Mouse (Mus musculus): Measurements from ENCODE around the gene Fam83c. TPM values are rescaled to one million over a fixed set of nuclear protein-coding genes. Genes with fewer than 3 reads are reported as not detected.
A peak's percentile ranks its signal among the peaks of the same experiment; 100 is the strongest.

The Fam83c gene
- polyA plus RNA-seq, 2 experiments = 0.09 TPM; not detected in 1

- Histone ChIP-seq H3K4me1 (replicated peaks; ENCODE audit: control insufficient read depth in 2 of 2, insufficient read depth in 2 of 2, low read length in 1 of 2) (0 out of 4 replicates have a peak, but pooled peaks cover 0 to 2% of the 10 kb centered on the region in 2 experiments), H3K27me3 (ENCODE audit: control insufficient read depth, insufficient read depth, low read length) (no peaks in the 10 kb centered on the region), H3K27ac (no peak overlapping the region), H3K9me3 (ENCODE audit: control insufficient read depth, low read length) (no peaks in the 10 kb centered on the region), H3K4me3 (ENCODE audit: insufficient read depth in 1 of 2, low read depth in 2 of 2, low read length in 2 of 2) (no peak overlapping the region), H3K9ac (replicated peaks) (no peak overlapping the region), H3K4me2 (ENCODE audit: low read depth) (no peak overlapping the region), H3K36me3 (replicated peaks; ENCODE audit: control insufficient read depth, insufficient read depth, low read depth) (no peaks in the 10 kb centered on the region)
- WGBS (ENCODE audit: insufficient replicate concordance) = 80% methylated on average over 6 of the region's 6 CpGs
- DNase-seq (ENCODE audit: low read depth in 3 of 3, low spot score in 3 of 3) (no peak), ATAC-seq (ENCODE audit: insufficient read depth) (no peak)
- TF ChIP-seq CTCF (IDR thresholded peaks at IDR 0.05; ENCODE audit: low read depth) = no peak
Observed at GRCm38 (mm10) chr2:155861581-155861980, 26.9 kb upstream of the Fam83c start.

GRCm38 (mm10) chr2:155860102-155860501 is 25.4 kb upstream of the Fam83c start:
- Histone ChIP-seq H3K4me3 (ENCODE audit: insufficient read depth in 1 of 2, low read depth in 2 of 2, low read length in 2 of 2) (no peak overlapping the region), H3K27me3 (ENCODE audit: control insufficient read depth, insufficient read depth, low read length) (no peaks in the 10 kb centered on the region), H3K27ac (no peak overlapping the region), H3K9ac (replicated peaks) (no peak overlapping the region), H3K9me3 (ENCODE audit: control insufficient read depth, low read length) (no peaks in the 10 kb centered on the region), H3K36me3 (replicated peaks; ENCODE audit: control insufficient read depth, insufficient read depth, low read depth) (no peaks in the 10 kb centered on the region), H3K4me1 (replicated peaks; ENCODE audit: control insufficient read depth in 2 of 2, insufficient read depth in 2 of 2, low read length in 1 of 2) (0 out of 4 replicates have a peak, but pooled peaks cover 0 to 2% of the 10 kb centered on the region in 2 experiments), H3K4me2 (ENCODE audit: low read depth) (no peak overlapping the region)
- TF ChIP-seq EP300 (IDR thresholded peaks at IDR 0.05; ENCODE audit: low read depth) (no peak), CTCF (IDR thresholded peaks at IDR 0.05; ENCODE audit: low read depth) (no peak)
- 72% methylated on average over 7 of the region's 7 CpGs for WGBS (ENCODE audit: insufficient replicate concordance)
- DNase-seq (ENCODE audit: low read depth in 3 of 3, low spot score in 3 of 3) (no peak), ATAC-seq (ENCODE audit: insufficient read depth) (no peak)

DNA sequence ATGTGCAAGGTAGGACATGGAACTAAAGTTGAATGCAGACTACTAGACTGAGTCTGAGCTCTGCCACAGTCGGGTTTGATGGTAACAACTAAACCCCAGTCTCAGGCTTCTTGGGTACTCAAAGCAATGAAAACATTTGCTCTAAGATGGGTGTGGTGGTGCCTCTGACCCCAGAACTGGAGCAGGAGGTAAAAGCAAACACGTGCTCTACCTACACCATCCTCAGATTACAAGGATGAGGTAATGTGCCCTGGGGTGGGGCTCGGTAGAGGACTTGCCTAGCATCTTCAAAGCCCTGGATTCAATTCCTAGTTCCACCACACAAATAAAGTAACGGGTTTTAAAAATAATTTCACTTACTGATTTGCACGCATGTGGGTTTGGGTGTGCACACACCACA is 17.9 kb upstream of the Fam83c start:
- H3K36me3 ChIP-seq (replicated peaks; ENCODE audit: control insufficient read depth, insufficient read depth, low read depth) = peaks cover 5% of the 10 kb centered on the region

GRCm38 (mm10) chr2:155850120-155850519 is 15.5 kb upstream of the Fam83c start:
- 77% methylated on average over 7 of the region's 7 CpGs for WGBS (ENCODE audit: insufficient replicate concordance)
- H3K27me3 ChIP-seq (ENCODE audit: control insufficient read depth, insufficient read depth, low read length) = no peaks in the 10 kb centered on the region
- TF ChIP-seq CTCF (IDR thresholded peaks at IDR 0.05; ENCODE audit: low read depth) = no peak
- TF ChIP-seq EP300 (IDR thresholded peaks at IDR 0.05; ENCODE audit: low read depth) = no peak
- no peak overlapping the region for H3K4me2 ChIP-seq (ENCODE audit: low read depth)
- ATAC-seq (ENCODE audit: insufficient read depth) (no peak), DNase-seq (ENCODE audit: low read depth in 3 of 3, low spot score in 3 of 3) (no peak)
- no peak overlapping the region for H3K9ac ChIP-seq (replicated peaks)
- peaks cover 5% of the 10 kb centered on the region for H3K36me3 ChIP-seq (replicated peaks; ENCODE audit: control insufficient read depth, insufficient read depth, low read depth)
- H3K4me3 ChIP-seq (ENCODE audit: insufficient read depth in 1 of 2, low read depth in 2 of 2, low read length in 2 of 2) = no peak overlapping the region
- H3K9me3 ChIP-seq (ENCODE audit: control insufficient read depth, low read length) = no peaks in the 10 kb centered on the region
- no peak overlapping the region for H3K27ac ChIP-seq
- no peaks in the 10 kb centered on the region; a peak in 1 of 4 replicates for H3K4me1 ChIP-seq (replicated peaks; ENCODE audit: control insufficient read depth in 2 of 2, insufficient read depth in 2 of 2, low read length in 1 of 2)

More for the DNA sequence above, 17.9 kb upstream of the Fam83c start:
- no peaks in the 10 kb centered on the region for H3K9me3 ChIP-seq (ENCODE audit: control insufficient read depth, low read length)
- H3K27me3 ChIP-seq (ENCODE audit: control insufficient read depth, insufficient read depth, low read length) = no peaks in the 10 kb centered on the region
- H3K4me3 ChIP-seq (ENCODE audit: insufficient read depth in 1 of 2, low read depth in 2 of 2, low read length in 2 of 2) = no peak overlapping the region
- no peak overlapping the region for H3K4me2 ChIP-seq (ENCODE audit: low read depth)
- no peak overlapping the region for H3K9ac ChIP-seq (replicated peaks)
- no peak for ATAC-seq (ENCODE audit: insufficient read depth)
- no peaks in the 10 kb centered on the region; a peak in 1 of 4 replicates for H3K4me1 ChIP-seq (replicated peaks; ENCODE audit: control insufficient read depth in 2 of 2, insufficient read depth in 2 of 2, low read length in 1 of 2)
- no peak overlapping the region for H3K27ac ChIP-seq
- no peak for DNase-seq (ENCODE audit: low read depth in 3 of 3, low spot score in 3 of 3)
- no peak for TF ChIP-seq CTCF (IDR thresholded peaks at IDR 0.05; ENCODE audit: low read depth)
- TF ChIP-seq EP300 (IDR thresholded peaks at IDR 0.05; ENCODE audit: low read depth) = no peak
- WGBS (ENCODE audit: insufficient replicate concordance) = 79% methylated on average over 5 of the region's 5 CpGs

- H3K27me3 ChIP-seq (ENCODE audit: control insufficient read depth, insufficient read depth, low read length) = no peaks in the 10 kb centered on the region
- H3K27ac ChIP-seq = no peak overlapping the region
- WGBS (ENCODE audit: insufficient replicate concordance) = 25% methylated on average over 7 of the region's 7 CpGs
- no peak overlapping the region for H3K9ac ChIP-seq (replicated peaks)
- H3K4me3 ChIP-seq (ENCODE audit: insufficient read depth in 1 of 2, low read depth in 2 of 2, low read length in 2 of 2) = no peak overlapping the region
- peaks cover 5% of the 10 kb centered on the region for H3K36me3 ChIP-seq (replicated peaks; ENCODE audit: control insufficient read depth, insufficient read depth, low read depth)
- no peak overlapping the region for H3K4me2 ChIP-seq (ENCODE audit: low read depth)
- no peaks in the 10 kb centered on the region; a peak in 1 of 4 replicates for H3K4me1 ChIP-seq (replicated peaks; ENCODE audit: control insufficient read depth in 2 of 2, insufficient read depth in 2 of 2, low read length in 1 of 2)
- ATAC-seq (ENCODE audit: insufficient read depth) (peak; percentile 74), DNase-seq (ENCODE audit: low read depth in 3 of 3, low spot score in 3 of 3) (no peak)
- TF ChIP-seq EP300 (IDR thresholded peaks at IDR 0.05; ENCODE audit: low read depth) (no peak), CTCF (IDR thresholded peaks at IDR 0.05; ENCODE audit: low read depth) (no peak)
- no peaks in the 10 kb centered on the region for H3K9me3 ChIP-seq (ENCODE audit: control insufficient read depth, low read length)
Observed at GRCm38 (mm10) chr2:155849464-155849863, 14.8 kb upstream of the Fam83c start.
